Mouse (Mus musculus) activated CD4-positive, CD25-positive, alpha-beta regulatory T cell, adult 4 months (primary cell): Measurements from ENCODE around the gene Klhl5. TPM values are rescaled to one million over a fixed set of nuclear protein-coding genes. Genes with fewer than 3 reads are reported as not detected.

Source experiments
- ATAC-seq: one replicate; pipeline ENCODE4 v1.8.0; 2017
- polyA plus RNA-seq, 2 experiments: library from polyadenylated mRNA; unstranded; fragments of 100-300 nt; shearing (Covaris generic); gene quantifications; one replicate each; pipeline ENCODE4 v1.2.1; 2017

Klhl5 gene
- polyA plus RNA-seq, 2 experiments from 2014 or later, result 5.0 to 9.7 TPM

DNA sequence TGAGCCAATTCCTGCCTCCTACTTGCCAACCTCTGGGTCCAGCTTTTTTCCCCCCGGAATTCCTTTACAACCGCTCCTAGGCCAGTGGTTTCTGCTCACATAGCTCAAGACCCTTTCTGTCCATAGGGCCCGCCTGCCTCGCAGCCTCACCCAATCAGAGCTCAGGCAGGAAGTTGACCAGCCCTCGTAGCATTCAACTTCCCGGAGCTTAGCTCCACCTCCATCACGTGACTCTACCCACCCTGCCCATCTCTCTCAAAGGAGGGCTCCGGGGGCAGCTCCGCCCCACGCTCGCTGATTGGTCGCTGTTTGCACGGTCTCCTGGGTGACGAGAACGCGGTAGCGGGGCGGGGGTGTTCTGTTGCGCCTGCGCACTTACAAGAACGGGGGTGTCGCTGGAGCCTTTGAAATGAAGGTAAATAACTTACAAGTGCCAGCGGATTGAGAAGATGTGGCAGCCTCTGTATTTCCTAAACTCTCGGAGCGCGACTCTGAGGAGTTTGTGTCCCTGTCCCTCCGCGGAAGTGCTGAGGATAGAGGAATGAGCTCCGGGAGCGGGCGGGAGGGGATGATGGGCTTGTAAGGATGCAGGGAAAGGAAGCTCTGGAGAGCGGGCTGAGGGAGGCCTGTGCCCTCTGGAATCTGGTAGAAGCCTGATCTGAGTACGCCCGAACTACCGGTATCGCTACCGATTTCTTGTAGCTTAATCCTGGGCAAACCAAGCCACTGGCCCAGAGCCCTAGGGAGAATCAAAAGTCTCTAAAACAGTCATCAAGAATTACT lies 92.2 kb downstream of the Klhl5 start, which contains the start of gene Wdr19:
Wdr19 (plus strand) TSS at position 351 of the 783 bp plus-strand sequence.
- ATAC-seq, result peak; percentile 100

DNA sequence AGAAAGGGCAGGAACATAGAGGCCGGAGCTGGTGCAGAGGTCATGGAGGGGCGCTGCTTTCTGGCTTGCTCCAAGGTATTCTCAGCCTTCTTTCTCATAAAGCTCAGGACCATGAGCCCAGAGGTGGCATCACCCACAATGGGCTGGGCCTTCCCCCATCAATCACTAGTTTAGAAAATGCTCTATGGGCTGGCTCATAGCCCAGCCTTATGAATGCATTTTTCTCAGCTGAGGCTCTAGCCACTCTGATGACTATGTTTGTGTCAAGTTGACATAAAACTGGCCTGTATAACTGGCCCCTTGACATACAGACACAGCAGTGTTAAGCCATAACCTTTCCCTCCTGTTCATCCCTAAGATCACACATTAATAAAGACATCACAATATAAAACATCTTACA lies 97.4 kb downstream of the Klhl5 start:
- ATAC-seq, result no peak

DNA sequence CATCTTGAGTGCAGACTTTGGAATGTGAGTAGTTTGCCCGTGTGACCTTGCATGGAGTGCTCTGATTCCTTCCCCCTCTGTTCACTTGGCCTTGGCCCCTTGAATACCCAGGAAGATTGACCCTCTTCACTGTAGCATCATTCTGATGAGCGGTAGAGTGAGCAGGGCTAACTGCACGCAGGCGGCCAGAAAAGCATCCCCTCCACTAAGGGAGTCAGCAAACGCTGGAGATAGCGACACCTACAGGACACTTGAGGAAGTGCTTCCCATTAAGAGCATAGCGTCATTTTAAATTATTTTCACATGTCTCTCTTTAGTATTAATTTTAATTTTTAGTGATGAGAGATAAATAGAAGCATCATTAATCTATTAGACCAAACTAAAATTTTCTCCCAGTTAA lies 106.0 kb downstream of the Klhl5 start:
- no peak for ATAC-seq

Other genes with a start within 250 kb of the Klhl5 start
- 10 to 100 TPM; 54.0 to 63.2 TPM for gene Tlr1, start 174.0 kb upstream of the Klhl5 start, polyA plus RNA-seq
- gene Tlr6, start 147.4 kb upstream of the Klhl5 start, polyA plus RNA-seq, result 1 to 10 TPM; 6.7 to 8.7 TPM
- gene Fam114a1, start 137.5 kb upstream of the Klhl5 start, polyA plus RNA-seq, result 1 to 10 TPM; 1.7 to 2.2 TPM
- gene Tmem156, start 15.4 kb upstream of the Klhl5 start, polyA plus RNA-seq, result 10 to 100 TPM; 16.2 to 21.7 TPM
- gene Wdr19, start 92.2 kb downstream of the Klhl5 start, polyA plus RNA-seq, result 1 to 10 TPM; 2.5 to 3.2 TPM
- gene Rfc1, start 228.1 kb downstream of the Klhl5 start, polyA plus RNA-seq, result 10 to 100 TPM; 66.0 to 68.8 TPM
- not detected for gene Klb, start 240.8 kb downstream of the Klhl5 start, polyA plus RNA-seq